Mouse (Mus musculus) megakaryocyte, embryonic 14.5 days (primary cell): ENCODE measurements around the gene Slc22a23.

Experiments used
- FLI1 ChIP-seq: IDR thresholded peaks from 2 replicates; pipeline ENCODE4 v1.6.1; 2012; ENCODE audit warnings: low read length, inconsistent platforms, mixed read lengths
- GATA1 ChIP-seq: IDR thresholded peaks from 3 replicates; pipeline ENCODE4 v1.6.1; 2012; ENCODE audit warnings: mixed read lengths, low read length, inconsistent platforms, borderline replicate concordance

- TF ChIP-seq GATA1 (no peak), FLI1 (no peak)
Observed at GRCm38 (mm10) chr13:34148767-34149392, 196.1 kb downstream of the Slc22a23 start.
